Mouse (Mus musculus) kidney, embryonic 15.5 days (tissue): Measurements from ENCODE around the gene Pde1a. TPM values are rescaled to one million over a fixed set of nuclear protein-coding genes. Genes with fewer than 3 reads are reported as not detected.

Experiments used
- ATAC-seq: fragments of 200-750 bp; cut with Nextera tagmentation; replicated peaks from 2 replicates; pipeline ENCODE4 v1.8.0; 2017; ENCODE audit warnings: moderate TSS enrichment; ENCODE audit not compliant: low FRiP score
- H3K27ac ChIP-seq: fragments of 300-500 bp; sonication (generic); 2 replicates; pipeline ENCODE4 v1.5.1; 2015; ENCODE audit warnings: mild to moderate bottlenecking, inconsistent platforms
- H3K27me3 ChIP-seq: fragments of 300-500 bp; sonication (generic); 2 replicates; pipeline ENCODE4 v1.6.1; 2015; ENCODE audit warnings: inconsistent platforms
- H3K36me3 ChIP-seq: fragments of 300-500 bp; sonication (generic); 2 replicates; pipeline ENCODE4 v1.6.1; 2015; ENCODE audit warnings: inconsistent platforms
- H3K4me1 ChIP-seq: fragments of 300-500 bp; sonication (generic); 2 replicates; pipeline ENCODE4 v1.6.1; 2015; ENCODE audit warnings: inconsistent platforms
- H3K4me2 ChIP-seq: fragments of 300-500 bp; sonication (generic); 2 replicates; pipeline ENCODE4 v1.6.1; 2015; ENCODE audit warnings: moderate library complexity, mild to moderate bottlenecking, inconsistent platforms
- H3K4me3 ChIP-seq: fragments of 300-500 bp; sonication (generic); replicated peaks from 2 replicates; pipeline ENCODE4 v1.5.1; 2015; ENCODE audit warnings: mild to moderate bottlenecking, inconsistent platforms
- H3K9ac ChIP-seq: fragments of 300-500 bp; sonication (generic); 2 replicates; pipeline ENCODE4 v1.6.1; 2015; ENCODE audit warnings: mild to moderate bottlenecking, inconsistent platforms
- H3K9me3 ChIP-seq: fragments of 300-500 bp; sonication (generic); replicated peaks from 2 replicates; pipeline ENCODE4 v1.6.1; 2016; ENCODE audit warnings: inconsistent platforms
- WGBS: fragments of 180-500 bp; shearing (Covaris S2); methylation state at CpG from one replicate; pipeline ENCODE4 v1.1.7; 2015; ENCODE audit warnings: mixed read lengths; 5-methylcytosine and 5-hydroxymethylcytosine counted together
- polyA plus RNA-seq: library from polyadenylated mRNA; unstranded; fragments of >200 nt; fragmentation: Nextera tagmentation; extraction: Ambion mirVana; gene quantifications from 2 replicates; pipeline ENCODE4 v1.2.1, GENCODE M21; 2015

The Pde1a gene
- polyA plus RNA-seq = 20.3 and 20.9 TPM in 2 replicates

DNA sequence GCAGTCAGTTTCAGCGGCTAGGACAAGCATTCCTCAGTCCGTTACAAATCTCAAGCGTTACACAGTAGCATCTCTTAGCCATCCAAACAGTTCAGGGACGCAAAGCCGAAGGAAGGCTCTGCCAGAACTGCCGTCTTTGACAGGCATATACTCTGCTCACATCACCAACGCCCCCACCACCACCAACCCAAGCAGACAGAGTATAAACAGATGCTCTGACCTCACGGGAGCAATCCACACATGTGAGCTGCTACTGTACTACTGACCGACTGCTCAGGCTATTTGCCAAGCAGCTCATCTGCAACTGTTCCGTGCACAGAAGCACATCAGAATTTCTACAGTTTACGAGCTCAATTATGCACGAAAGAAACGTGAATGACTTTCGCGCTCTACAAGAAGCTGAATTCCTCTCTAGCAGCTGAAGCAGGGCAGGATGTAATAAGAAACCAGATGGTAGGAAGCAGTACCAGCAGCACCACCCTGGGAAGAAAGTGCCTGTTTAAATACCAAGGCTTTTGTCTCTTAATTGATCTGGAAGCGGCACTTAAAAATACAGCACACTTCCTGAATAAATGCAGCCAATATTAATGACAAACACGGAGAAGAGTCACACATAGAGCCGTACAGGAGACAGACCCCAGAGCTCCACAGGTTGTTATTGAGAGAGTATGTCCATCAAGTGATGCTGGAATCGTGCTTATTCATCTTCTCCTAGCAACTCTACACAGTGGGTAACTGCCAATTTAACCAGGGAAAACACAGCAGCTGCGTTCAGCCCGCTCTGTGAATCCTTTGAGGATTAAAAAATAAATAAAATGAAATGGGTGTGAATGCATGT lies at the start of gene Pde1a:
TSS of gene Pde1a (minus strand) at position 598 of the 838 bp plus-strand sequence.
- no peak within 1 kb of the TSS for H3K9ac ChIP-seq
- no peaks in the 10 kb centered on the region for H3K36me3 ChIP-seq
- H3K9me3 ChIP-seq = no peaks in the 10 kb centered on the region
- 10% methylated on average over 21 of the region's 21 CpGs for WGBS
- no peak within 1 kb of the TSS for H3K27ac ChIP-seq
- peak within 1 kb of the TSS; percentile 36 for H3K4me3 ChIP-seq
- peaks cover 18% of the 10 kb centered on the region for H3K4me1 ChIP-seq
- peak; percentile 73 for ATAC-seq
- H3K27me3 ChIP-seq = no peaks in the 10 kb centered on the region
- H3K4me2 ChIP-seq = peak within 1 kb of the TSS; percentile 61

DNA sequence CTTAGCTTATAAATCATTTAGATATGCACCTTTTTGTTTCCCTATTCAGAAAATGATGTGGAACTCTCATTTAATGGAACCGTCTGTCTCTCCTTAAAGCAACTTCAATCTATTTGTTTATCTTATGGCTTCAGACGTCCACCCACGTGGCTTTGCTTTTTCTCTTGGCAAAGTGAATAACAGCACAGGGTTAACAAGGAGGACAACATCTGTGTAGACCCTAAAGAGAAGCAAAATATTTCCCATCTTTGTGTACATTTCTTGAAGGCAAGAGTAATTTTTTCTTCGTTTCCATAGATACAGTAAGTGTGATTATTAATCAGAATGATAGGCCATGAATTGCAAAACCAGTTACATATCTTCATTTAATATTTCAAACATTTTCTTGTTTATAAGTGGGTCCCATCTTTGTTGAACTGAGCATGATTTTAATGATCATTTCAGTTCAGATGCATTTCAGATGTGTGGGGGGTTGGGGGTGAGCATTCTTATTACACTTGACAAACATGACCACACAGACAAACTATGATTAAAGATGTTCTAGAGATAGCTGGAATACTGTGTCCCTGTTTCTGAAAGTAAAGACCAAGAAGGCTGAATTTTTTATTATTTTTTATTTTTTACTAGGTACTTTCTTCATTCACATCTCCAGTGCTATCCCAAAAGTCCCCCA lies 49.5 kb upstream of the Pde1a start:
- Histone ChIP-seq H3K4me2 (no peak overlapping the region), H3K27me3 (no peaks in the 10 kb centered on the region), H3K36me3 (no peaks in the 10 kb centered on the region), H3K27ac (no peak overlapping the region), H3K4me3 (no peak overlapping the region), H3K9ac (no peak overlapping the region), H3K4me1 (peaks cover 5% of the 10 kb centered on the region), H3K9me3 (no peaks in the 10 kb centered on the region)
- WGBS = 31% methylated on average over 4 of the region's 4 CpGs
- peak; percentile 62 for ATAC-seq

DNA sequence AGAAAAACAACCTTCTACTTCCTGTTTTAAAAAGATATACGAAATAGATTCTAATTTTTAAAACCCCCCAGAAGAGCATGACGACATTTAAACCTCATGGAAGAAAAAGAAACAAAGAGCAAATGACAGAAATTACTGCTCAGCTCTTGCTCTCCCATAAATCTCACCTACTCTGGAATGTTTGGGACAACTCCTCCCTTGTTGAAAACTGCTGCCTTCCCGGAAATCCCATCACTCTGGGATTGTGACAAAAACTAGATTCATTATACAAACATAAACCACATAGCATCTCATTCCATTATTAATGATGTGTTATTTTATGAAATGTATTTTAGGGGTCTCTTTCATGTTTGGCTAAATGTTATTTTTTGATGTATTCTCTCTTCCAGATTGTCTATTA lies 48.9 kb upstream of the Pde1a start:
- no peaks in the 10 kb centered on the region for H3K36me3 ChIP-seq

DNA sequence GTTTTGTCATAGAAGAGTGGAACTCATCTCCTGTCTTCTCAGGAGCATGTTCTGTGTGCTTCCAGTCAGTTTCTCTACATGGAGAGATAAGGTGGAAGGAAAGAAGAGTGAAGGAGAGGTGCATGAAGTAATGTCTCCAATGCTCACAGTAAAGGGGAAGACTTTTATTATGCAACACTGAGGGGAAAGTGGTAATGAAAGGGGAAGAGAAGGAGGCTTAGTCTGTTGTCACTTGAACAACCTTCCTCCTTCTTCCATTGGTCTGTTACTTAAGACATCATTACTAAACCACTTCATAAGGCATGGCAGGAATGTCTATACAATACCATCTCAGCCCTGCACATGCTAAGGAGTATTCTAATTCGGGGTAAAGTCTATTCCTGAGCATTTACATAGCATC lies 38.8 kb upstream of the Pde1a start:
- no peak overlapping the region for H3K4me2 ChIP-seq
- no peak overlapping the region for H3K4me3 ChIP-seq
- H3K9me3 ChIP-seq = no peaks in the 10 kb centered on the region
- H3K27me3 ChIP-seq = no peaks in the 10 kb centered on the region
- no peak overlapping the region for H3K27ac ChIP-seq
- no peak overlapping the region for H3K9ac ChIP-seq
- H3K36me3 ChIP-seq = no peaks in the 10 kb centered on the region
- WGBS = 87% methylated on average over 1 of the region's 1 CpGs
- ATAC-seq = no peak
- H3K4me1 ChIP-seq = no peaks in the 10 kb centered on the region

More for the DNA sequence above, 48.9 kb upstream of the Pde1a start:
- H3K9ac ChIP-seq = no peak overlapping the region
- H3K4me1 ChIP-seq = peaks cover 5% of the 10 kb centered on the region
- H3K27ac ChIP-seq = no peak overlapping the region
- no peaks in the 10 kb centered on the region for H3K9me3 ChIP-seq
- no peak overlapping the region for H3K4me2 ChIP-seq
- no peak overlapping the region for H3K4me3 ChIP-seq
- WGBS = 19% methylated on average over 3 of the region's 3 CpGs
- H3K27me3 ChIP-seq = no peaks in the 10 kb centered on the region
- peak; percentile 75; the same call in 1 of the 2 replicates for ATAC-seq

DNA sequence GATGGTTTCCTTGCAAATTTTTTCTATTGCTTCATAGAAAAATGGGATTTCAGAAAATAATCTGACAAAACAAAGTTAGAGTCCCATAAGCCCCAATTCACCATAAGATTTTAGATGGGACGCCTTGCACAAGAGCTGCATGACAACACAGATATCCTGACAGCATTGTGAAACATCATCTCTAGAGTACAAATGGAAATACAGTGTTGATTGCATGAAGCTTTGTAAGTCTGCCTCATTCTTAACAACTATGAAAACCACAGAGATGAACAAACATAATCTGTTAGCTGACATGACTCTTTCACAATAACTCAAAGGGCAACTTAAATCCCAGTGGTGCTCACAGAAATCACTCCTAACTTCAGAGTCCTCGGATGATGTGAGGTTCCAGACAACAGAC lies 29.5 kb upstream of the Pde1a start:
- Histone ChIP-seq H3K27me3 (no peaks in the 10 kb centered on the region), H3K4me1 (no peaks in the 10 kb centered on the region), H3K4me2 (no peak overlapping the region), H3K27ac (no peak overlapping the region), H3K9me3 (no peaks in the 10 kb centered on the region), H3K36me3 (no peaks in the 10 kb centered on the region), H3K9ac (no peak overlapping the region), H3K4me3 (no peak overlapping the region)
- no peak for ATAC-seq
- 85% methylated on average over 2 of the region's 2 CpGs for WGBS

DNA sequence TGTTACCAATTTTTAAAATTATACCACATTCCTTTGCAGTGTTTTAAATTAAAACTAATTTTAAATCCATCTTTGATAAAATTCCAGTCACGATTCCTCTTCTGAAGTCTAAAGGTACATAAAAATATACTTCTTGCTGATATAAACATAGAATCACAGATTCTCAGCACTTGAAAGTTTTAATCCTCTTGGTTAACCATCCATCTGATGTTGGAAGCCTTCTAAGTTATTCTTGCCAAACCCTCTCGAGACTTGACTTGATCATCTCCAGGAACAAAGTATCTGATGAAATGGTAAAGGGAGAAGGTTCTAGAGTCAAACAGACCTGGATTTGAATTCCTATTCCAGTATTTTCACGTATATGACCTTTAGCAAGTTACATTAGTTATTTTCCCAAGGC lies 28.9 kb upstream of the Pde1a start:
- no peaks in the 10 kb centered on the region for H3K36me3 ChIP-seq
- no peaks in the 10 kb centered on the region for H3K9me3 ChIP-seq
- no peak overlapping the region for H3K4me2 ChIP-seq
- ATAC-seq = no peak
- H3K27ac ChIP-seq = no peak overlapping the region
- no peaks in the 10 kb centered on the region for H3K4me1 ChIP-seq
- 87% methylated on average over 3 of the region's 3 CpGs for WGBS
- H3K27me3 ChIP-seq = no peaks in the 10 kb centered on the region
- H3K4me3 ChIP-seq = no peak overlapping the region
- no peak overlapping the region for H3K9ac ChIP-seq

DNA sequence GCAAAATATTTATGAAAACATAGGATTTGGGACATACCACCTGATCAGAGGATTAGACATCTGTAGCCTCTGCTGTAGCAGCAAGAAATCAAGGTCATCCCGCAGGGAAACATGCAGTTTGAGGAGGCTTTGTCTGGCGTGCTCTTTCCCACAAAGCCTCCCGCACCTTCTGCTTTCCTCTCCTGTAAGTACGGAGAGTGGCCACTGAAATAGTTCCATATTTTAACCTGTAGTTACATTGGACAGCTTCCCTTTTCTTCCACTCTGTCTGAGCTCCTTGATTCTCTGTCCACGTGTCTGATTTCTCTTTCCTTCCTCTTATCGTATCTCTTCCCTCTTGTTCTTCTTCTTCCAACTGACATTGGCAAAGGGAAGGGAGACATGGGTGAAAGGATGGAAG lies 20.8 kb upstream of the Pde1a start:
- no peak overlapping the region for H3K4me2 ChIP-seq
- no peak overlapping the region for H3K27ac ChIP-seq
- no peaks in the 10 kb centered on the region for H3K4me1 ChIP-seq
- 85% methylated on average over 6 of the region's 6 CpGs for WGBS
- ATAC-seq = no peak
- no peaks in the 10 kb centered on the region for H3K27me3 ChIP-seq
- H3K9me3 ChIP-seq = no peaks in the 10 kb centered on the region
- no peak overlapping the region for H3K4me3 ChIP-seq
- no peaks in the 10 kb centered on the region for H3K36me3 ChIP-seq
- H3K9ac ChIP-seq = no peak overlapping the region

DNA sequence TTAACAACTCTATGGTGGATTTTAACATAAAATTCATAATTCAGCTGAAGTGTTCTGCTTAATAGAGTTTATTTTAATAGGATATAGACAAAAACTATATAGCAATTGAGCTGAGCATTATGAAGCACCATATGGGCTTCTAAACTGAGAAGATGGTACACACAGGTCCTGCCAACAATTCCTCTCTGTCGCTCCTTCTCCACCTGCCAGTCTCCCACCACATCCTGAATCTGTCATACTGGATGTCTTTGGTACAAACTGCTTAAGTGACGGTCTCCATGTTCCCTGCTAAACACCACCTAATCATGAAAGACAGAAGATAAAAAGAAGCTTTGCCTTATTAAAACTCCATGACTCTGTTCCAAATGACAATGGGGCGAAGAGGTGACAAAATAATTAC lies 20.1 kb upstream of the Pde1a start:
- H3K27ac ChIP-seq = no peak overlapping the region
- 84% methylated on average over 3 of the region's 3 CpGs for WGBS
- no peak for ATAC-seq
- H3K27me3 ChIP-seq = no peaks in the 10 kb centered on the region
- no peaks in the 10 kb centered on the region for H3K9me3 ChIP-seq
- H3K36me3 ChIP-seq = no peaks in the 10 kb centered on the region
- H3K4me1 ChIP-seq = no peaks in the 10 kb centered on the region
- no peak overlapping the region for H3K4me3 ChIP-seq
- H3K4me2 ChIP-seq = no peak overlapping the region
- H3K9ac ChIP-seq = no peak overlapping the region

DNA sequence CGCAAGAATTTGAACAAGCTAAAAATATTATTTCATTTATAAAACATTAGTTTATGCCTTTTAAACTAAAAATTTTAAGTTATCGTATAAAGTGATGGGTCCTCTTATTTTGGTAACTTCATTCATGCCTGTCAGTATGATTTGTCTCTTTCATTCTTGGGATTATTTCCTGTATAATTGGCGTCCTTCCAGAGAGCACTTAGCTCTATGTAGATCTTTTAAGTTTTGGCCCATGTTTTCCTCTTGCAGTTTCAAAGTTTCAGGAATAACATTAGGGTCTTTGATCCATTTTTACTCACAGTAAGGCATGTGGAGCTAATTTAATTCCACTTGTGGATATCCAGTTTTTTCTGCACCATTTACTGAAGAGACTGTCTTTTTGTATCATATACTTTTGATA lies 5.8 kb upstream of the Pde1a start:
- H3K36me3 ChIP-seq = no peaks in the 10 kb centered on the region
- H3K9ac ChIP-seq = no peak overlapping the region
- no peaks in the 10 kb centered on the region for H3K4me1 ChIP-seq
- H3K27ac ChIP-seq = no peak overlapping the region
- H3K4me3 ChIP-seq = no peak overlapping the region
- 75% methylated on average over 3 of the region's 3 CpGs for WGBS
- H3K9me3 ChIP-seq = no peaks in the 10 kb centered on the region
- no peak for ATAC-seq
- no peak overlapping the region for H3K4me2 ChIP-seq
- no peaks in the 10 kb centered on the region for H3K27me3 ChIP-seq

DNA sequence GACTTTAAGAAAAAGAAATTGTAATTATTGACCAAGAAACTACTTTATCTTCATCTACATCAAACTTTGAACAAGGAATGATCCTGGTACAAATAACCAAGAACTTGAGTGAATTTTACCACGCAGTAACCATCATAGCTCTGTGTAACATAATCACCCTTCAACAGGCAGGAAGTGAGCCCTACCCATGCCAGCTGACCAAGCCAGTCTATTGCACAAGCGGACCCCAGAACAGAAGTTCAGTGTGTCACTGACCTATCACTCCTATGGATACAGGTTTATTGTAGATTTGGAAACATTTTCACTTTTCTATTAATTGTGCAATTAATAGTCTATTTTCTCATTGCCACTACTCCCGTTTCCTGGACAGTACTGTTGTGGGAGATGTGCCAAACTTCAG lies 3.4 kb upstream of the Pde1a start:
- no peak overlapping the region for H3K9ac ChIP-seq
- H3K27ac ChIP-seq = no peak overlapping the region
- H3K9me3 ChIP-seq = no peaks in the 10 kb centered on the region
- H3K36me3 ChIP-seq = no peaks in the 10 kb centered on the region
- H3K4me2 ChIP-seq = no peak overlapping the region
- peaks cover 13% of the 10 kb centered on the region for H3K4me1 ChIP-seq
- no peak overlapping the region for H3K4me3 ChIP-seq
- WGBS = 77% methylated on average over 3 of the region's 3 CpGs
- H3K27me3 ChIP-seq = no peaks in the 10 kb centered on the region
- no peak for ATAC-seq

DNA sequence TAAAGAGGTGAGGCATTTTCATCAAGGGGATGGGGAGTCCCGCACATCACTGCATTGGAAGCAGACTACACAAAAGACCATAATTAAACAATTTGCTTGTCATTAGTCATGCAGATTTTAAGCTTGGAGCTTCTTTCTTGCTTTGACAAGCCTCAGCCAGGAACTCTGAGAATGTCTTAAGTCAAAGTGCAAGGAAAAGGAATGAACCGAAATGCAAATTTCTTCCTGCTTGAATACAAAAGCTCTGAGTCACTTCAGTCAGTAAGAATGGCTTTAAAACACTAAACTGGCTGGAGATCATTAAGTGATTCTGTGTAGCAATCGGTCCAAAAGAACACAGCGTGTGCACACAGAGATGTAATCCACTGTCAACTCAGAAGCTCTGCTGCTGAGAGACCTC lies 2.6 kb downstream of the Pde1a start:
- H3K4me3 ChIP-seq = no peak overlapping the region
- H3K9me3 ChIP-seq = no peaks in the 10 kb centered on the region
- no peak overlapping the region for H3K9ac ChIP-seq
- H3K4me1 ChIP-seq = peaks cover 18% of the 10 kb centered on the region
- H3K36me3 ChIP-seq = no peaks in the 10 kb centered on the region
- 16% methylated on average over 4 of the region's 4 CpGs for WGBS
- H3K4me2 ChIP-seq = no peak overlapping the region
- no peak overlapping the region for H3K27ac ChIP-seq
- no peaks in the 10 kb centered on the region for H3K27me3 ChIP-seq
- ATAC-seq = no peak

DNA sequence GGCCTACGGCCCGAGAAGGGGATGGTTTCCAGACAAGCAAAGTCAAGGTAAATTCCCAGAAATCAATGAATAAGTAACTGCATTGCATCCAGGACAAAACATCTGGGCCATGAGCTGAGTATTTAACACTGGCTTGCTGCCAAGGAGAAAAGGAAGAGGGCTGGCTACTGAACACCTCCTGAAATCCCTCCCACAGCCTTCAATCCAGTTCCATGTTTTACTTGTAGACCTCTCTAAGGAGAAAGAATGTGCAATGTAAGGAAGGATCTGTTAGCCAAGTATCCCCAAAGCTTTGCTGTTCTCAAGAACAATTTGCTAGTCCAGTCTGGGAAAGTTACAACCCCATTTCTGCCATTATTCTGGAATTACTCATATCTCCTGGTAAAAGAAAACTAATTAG lies 42.4 kb downstream of the Pde1a start:
- H3K36me3 ChIP-seq = no peaks in the 10 kb centered on the region
- ATAC-seq = no peak
- no peaks in the 10 kb centered on the region for H3K4me1 ChIP-seq
- no peaks in the 10 kb centered on the region for H3K27me3 ChIP-seq
- H3K4me3 ChIP-seq = no peak overlapping the region
- H3K9ac ChIP-seq = no peak overlapping the region
- 93% methylated on average over 2 of the region's 2 CpGs for WGBS
- no peaks in the 10 kb centered on the region for H3K9me3 ChIP-seq
- no peak overlapping the region for H3K27ac ChIP-seq
- H3K4me2 ChIP-seq = no peak overlapping the region
